Mouse (Mus musculus) 416B (cell line): ENCODE results near the gene Scn1a.

Experiments
- DNase-seq: peaks from one replicate; pipeline ENCODE4 v3.0.0; 2011; ENCODE audit warnings: low read depth

Scn1a gene

DNA sequence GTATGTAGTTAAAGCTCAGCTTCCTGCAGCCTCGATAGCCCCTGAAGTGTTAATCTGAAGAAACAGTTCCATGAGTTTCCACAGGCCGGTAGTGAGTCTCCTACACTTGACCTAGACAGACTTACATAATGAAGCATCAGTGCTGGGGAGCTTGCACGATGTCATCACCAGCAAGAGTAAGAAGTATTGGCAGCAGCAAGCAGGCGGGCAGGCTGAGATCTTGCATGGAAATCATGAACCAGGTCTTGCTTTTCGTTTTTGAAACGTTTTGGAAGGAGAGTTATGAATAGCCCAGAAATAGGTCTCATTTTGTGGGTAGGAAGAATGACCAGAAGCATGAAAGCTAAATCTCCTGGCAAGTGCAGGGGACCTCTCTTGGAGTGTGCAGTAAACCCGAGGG is at the start of gene Scn1a:
Scn1a (minus strand) TSS at position 130 of the 400 bp plus-strand sequence.
- no peak for DNase-seq

DNA sequence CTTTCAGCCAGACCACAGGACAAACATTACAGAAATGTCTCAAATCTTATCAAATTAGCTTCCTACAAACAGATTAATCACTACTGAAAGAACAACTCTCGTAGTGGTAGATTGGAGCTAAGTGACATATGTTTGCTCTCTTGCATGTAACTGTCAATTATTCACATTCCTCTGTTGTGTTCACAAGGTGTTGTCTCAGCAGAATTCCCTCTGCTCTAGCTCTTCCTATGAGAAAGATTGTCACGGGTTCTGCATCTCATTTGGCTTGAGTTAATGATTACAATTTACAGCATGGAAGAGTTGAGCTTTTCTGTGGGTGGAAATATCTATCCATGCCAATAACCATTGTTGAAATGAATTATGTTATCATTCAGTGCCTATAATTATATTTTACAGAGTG is 37.8 kb upstream of the Scn1a start:
- DNase-seq = no peak

DNA sequence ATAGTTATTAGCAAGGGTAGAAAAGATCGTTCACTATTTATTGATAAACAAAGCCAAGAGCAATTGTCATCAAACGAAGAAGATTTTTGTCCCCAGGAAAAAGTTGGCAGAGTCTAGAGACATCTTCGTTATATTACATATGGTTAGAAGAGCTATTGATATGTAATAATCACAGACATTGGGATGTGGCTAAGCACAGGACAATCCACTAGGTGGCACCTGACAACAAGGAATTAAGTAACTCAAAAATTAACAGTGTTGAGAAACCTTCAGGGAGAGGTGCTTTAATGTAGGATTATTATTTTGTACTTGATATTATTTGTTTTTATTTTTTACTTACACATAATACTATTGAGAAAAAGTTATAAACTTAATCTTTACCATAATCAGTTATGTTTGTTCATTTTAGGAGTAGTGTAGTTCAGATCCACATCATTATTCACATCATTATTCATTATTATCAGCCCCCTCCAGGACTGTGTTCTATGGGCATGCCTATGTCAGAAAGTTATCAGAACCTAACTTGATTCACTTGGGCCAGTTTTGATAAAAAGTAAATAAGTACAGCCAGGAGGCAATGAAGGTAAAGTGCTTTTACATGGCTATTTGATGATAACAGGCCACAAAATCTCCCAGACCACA is 32.7 kb upstream of the Scn1a start:
- peak; percentile 45 for DNase-seq

DNA sequence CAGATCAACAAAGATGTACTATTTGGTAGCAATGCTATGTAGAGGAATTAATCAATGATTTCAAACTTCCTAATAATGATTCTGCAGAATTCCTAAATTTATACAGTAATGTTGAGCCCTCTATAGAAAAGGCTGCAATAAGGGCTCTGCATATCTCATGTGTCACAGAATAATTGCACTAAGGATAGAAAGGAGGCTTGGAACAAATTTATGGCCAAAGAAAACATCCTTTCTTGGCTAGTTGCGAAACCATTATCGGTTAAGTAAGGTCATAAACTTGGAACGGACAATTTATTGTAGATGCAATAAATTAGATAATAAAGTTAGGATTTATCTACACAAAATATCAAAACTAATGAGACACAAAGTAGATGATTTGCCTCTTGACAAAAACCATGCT is 24.8 kb upstream of the Scn1a start:
- DNase-seq = no peak

DNA sequence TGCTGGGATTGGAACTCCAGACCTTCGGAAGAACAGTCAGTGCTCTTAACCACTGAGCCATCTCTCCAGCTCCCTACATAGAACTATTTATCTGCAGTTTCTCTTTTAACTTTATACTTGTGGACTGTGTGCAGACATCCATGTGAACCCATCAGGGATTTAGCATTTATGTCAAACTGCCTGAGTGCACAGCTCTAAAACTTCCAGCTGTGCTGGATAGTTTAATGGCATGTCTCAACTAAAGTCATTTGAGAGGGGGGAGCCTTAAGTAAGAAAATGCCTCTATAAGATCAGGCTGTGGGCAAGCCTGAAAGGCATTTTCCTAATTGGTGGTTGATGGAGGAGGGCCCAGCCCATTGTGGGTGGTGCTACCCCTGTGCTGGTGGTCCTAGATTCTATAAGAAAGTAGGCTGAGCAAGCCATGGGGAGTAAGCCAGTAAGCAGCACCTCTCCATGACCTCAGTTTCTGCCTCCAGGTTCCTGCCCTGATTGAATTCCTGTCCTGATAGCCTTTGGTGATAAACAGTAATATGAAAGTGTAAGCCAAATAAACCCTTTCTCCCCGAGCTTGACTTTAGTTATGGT is 24.3 kb upstream of the Scn1a start:
- DNase-seq = no peak

DNA sequence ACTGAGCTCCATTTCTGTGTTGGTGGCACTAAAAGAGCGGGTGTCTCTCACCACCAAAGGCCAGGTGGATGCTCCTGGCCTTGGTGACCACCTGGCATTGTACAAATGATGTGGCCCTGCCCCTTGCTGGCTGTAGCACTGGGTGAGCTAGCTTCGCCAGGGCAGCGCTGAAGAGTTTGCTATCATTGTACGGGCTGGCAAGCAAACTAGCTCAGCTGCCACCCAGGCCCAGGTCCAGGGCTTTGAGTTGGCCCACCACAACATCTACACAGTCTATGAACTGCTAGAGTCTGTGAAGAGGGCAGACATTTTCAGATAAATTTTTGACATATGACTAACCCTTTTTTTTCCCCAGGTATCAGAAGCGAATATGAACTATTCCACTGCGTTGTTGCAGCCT is 23.3 kb upstream of the Scn1a start:
- no peak for DNase-seq

DNA sequence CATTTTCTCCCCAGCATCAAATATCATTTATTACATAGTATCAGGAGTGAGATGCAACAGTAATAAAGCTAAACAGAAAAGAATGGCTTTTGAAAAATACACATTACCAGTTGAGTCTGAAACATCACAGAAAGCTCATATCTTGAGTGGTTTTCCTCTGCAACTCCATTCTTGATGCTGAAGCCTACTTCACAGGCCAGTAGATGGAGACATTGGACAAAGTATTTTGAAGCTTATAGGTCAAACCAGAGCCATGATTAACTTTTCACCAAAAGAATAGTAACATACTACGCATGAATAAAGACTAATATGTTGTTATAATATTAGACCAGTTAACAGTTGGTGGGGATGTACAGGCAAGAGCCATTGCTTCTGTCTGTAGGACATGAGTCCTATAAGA is 21.8 kb upstream of the Scn1a start:
- DNase-seq = peak; percentile 34

DNA sequence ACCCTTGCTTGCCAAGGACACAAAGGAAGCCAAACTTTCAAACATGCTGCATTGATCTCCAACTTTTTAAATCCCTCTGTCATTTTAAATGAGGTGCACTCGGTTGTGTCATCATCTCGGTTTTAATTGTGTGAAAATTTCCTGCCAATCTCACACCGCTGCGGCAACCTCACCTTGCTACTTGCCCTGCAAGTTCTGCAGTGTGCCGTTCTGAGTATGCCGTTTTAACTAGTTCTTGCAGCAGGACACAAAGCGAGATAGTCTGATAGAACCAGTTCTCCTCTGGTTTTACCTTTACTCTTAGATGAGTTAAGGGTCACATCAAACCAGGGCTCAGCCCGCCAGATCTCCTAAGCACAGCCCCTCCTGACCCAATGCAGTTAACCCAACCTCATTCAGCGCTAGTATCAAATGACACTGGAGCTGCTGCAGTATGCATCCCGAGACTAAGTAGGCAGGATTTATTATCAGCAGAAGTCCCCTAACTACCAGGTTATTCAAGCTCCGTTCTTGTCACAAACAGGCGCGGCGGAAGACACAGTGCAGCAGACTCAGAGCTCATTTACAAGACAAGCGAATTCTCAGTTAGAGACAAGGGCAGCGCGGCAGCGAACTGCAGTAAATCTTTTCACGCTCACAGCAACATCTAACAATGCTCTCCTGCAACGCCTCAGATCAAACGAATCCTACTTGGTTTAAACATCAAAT is 722 bp downstream of the Scn1a start:
- DNase-seq = no peak

DNA sequence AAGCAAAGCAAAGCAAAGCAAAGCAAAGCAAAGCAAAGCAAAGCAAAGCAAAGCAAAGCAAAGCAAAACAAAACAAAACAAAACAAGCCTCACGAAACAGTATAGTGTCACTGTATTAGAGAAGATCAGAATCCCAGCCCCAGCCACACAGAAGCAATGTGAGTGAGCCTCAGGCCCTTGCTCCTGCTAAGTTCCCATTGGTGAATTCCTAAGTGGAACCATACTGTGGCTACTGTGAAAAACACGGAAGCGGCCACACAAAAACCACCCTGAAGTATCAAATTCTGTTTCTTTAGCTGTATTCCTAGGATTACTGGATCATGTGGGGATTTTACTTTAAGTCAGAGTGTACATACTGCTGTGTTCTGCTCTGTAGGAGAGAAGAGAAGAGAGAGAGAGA is 4.4 kb downstream of the Scn1a start:
- no peak for DNase-seq

DNA sequence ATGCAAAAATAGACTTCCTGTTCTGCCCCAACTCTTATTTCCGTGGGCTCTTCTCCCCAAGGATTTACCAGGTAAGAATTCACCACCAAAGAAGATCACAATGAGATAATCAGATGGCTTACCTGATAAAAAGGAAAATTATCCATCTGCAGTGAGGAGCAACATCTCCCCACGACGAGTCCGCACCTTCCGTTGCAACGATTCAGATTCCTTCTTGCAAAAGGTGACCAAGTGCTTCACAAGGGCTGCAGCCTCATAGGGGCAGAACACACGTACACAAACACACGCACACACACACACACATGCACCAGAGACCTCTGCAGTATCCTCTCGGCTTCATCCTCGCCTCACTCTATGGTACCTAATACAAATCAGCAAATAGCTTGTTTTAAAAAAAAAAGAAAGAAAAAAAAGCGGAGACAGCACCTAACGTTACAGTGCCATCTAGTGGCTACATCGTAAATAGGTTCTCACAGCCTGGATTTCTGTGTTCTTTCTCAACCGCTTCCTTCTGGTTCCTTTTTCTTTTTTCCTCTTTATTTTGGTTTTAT is 30.8 kb downstream of the Scn1a start:
- DNase-seq = peak; percentile 54

DNA sequence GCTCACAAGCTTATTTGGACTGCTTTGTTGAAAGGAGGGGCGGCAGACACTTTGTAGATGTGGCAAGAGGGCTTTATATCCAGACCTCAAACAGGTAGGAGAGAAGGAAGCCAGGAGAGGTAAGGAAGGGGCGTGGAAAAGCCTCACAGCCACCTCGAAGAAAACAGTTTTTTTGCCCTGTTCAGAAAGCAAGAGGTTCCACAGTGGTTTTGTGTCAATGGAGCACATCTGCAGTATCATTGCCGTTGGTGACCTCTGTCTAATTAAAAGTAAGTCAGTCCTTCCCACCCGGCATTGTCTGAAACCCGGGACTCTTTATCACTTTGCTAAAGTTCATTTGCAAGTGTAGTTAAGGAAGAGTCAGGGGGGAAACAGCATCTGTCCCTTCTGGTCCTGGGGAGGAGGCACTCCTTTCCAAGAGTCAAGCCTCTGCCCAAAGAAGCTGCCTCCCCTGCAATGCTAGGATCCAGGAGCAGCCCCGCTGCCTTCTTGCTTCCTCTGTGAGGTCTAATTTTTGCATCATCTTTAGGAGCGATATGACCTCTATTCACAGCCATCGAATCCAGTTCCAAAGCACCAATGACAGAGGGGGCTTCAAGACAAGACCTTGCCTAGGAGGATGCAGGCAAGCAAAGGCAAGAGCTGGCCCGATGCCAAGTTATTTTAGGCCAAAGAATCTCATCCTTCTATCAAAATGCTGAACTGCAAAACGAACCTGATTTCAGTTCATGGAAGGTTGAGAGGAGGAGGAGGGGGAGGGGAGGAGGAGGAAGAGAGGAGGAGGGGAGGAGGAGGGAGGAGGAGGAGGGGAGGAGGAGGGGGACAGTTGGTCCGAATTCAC is 31.5 kb downstream of the Scn1a start:
- DNase-seq = no peak

DNA sequence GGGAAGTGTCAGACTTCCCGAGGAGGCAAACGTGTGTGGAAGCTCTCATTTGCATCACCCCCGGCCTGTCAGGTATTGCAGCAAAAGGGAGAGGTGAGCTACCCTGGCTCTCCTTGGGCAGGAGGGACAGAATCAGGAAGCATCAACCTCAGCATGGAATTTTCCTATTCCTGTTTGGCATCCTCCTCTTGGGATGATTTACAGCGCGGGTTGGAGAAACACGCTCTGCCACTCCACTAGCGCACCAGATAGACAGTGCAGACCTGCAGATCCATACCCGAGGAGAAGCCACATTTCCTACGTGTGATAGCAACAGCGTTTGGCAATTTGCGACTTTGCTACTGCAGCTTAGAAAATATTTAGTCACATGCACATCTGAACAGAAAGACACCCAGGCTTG is 32.2 kb downstream of the Scn1a start:
- no peak for DNase-seq

DNA sequence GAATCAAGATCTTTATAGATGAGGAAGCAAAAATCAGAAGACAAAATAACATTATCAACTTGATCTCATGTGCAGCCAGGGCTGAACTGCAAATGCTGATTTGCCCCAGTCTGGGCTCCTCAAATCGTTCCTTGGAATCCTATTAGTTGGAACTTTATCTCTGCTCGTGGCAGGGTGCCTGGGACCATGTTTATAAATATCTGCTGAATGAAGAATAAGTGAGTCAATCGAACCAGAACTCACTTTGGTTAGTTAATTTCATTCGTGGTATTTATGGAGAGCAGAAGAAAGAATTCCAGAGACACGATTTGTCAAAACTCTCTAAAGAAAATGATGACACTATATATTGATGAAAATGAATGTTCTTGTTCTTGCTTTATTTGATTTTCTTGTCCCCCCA is 48.1 kb downstream of the Scn1a start:
- no peak for DNase-seq

DNA sequence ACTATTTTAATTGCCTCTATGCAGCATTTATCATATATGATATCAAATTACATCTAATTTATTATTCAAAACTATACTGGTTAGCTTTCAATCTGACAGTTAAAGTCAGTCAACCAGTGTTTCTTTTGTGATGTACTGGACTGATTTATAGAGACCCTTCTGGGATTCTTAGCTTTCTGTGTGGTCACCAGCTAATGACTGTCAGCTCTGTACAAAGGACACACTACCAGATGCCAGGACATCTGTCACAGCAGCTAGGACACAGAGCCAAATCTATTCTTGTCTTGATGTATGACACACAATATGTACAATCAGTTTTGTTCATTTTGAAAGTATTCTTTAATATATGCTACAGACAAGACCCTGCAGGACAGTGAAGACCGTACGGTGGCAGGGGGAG is 72.7 kb downstream of the Scn1a start:
- DNase-seq = no peak

DNA sequence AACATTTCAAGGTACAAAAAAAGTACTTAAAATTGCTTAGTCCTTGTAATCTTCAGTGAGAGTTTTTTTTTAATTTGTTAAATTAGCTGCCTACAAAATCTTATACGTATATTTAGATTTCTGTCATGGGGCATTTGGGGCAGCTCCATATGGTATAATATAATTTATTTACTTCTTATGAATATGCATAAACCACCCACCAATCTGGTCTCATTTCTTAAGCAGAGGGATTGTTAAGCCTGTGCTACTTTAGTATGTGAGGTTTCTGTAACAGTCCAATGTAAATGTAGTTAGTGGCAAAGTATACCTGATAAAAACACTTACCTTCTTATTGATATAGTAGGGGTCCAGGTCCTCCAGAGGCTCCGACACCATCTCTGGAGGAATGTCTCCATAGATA is 90.0 kb downstream of the Scn1a start:
- DNase-seq = no peak

DNA sequence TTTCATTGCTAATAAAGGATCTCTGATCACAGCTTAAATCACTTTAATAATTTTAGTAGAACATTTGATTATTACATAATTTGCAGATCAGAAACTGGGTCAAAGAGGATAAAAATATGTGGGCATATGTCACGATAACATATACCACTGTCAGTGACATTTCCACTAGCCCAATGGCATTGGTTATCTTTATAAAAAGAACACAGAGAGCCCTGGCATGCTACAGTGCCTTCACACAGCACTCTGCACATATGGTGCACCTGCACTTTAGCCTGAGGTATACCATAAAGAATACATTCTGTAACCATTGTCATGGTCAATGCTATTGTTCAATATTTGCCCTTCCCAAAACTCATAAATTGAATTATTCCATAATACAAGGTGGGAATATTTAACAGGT is 94.0 kb downstream of the Scn1a start:
- DNase-seq = no peak

DNA sequence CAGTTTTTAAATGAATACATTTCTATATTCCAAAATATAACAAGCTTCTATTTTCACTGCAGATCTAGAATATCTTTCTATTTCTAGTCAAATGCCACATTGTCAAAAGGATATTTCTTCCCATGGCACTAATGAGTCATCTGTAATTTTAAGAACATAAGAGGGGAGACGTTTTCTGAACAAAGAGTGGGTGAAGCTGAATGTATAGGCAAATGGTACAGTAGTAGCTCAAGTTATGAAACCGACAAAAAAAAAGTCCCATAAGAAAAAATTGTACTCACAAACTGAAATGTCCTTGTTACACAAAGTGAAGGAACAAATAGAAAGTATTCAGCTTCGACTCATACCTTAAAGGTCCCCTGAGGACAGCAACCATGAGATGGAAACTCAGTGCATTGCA is 94.5 kb downstream of the Scn1a start:
- DNase-seq = no peak

DNA sequence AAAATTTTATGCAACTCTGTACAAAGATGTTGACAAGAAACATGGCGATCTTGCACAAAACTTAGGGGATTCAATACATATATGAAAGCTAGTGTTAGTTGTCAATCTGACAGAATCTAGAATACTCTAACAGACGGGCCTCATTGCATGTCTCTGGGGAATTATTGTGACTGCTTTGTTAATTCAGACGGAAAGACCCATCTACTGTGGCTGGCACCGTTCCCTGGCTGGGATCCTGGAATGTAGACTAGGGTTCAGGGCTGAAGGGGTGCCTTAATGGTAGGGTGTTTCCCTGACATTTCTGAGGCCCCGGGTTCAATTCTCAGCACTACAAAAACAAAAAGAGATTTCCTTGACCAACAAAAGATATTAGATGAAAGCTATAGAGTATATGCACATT is 103.2 kb downstream of the Scn1a start:
- DNase-seq = no peak

DNA sequence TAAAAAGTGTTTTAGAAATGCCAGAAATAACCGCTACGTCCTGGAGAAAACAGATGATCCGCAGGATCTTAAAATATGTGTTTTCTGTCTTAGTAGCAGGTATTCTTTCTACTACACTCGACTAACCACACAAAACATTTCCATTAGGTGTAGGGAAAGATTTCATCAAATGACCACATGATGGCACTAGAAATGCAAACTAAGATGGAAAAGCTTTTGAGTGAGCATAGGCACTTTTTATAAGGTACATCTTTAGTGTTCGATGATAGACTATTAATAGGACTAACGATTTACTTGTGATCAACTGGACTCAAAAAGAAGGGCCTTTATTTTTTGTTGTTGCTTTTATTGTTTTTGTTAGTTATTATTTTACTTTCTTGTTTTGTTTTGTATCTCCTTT is 104.2 kb downstream of the Scn1a start:
- DNase-seq = no peak

DNA sequence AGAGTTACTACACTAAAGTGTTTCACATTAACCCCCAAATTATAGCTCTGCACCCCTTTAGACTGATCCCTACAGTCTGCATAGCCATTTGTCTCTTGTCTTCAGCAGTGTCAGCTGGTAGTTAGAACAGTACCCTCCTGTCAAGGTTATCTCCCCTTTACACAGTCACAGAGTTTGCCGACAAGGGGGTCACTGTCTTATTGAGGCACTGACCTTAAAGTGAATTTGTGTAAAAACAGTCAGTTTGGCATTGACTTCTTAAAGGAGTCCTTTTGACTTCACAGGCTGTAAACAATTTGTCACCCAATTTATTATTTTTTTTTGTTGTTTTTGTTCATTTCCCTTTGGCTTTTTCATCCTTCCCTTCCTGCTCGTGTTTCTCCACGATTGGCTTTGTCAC is 168.1 kb downstream of the Scn1a start:
- no peak for DNase-seq

DNA sequence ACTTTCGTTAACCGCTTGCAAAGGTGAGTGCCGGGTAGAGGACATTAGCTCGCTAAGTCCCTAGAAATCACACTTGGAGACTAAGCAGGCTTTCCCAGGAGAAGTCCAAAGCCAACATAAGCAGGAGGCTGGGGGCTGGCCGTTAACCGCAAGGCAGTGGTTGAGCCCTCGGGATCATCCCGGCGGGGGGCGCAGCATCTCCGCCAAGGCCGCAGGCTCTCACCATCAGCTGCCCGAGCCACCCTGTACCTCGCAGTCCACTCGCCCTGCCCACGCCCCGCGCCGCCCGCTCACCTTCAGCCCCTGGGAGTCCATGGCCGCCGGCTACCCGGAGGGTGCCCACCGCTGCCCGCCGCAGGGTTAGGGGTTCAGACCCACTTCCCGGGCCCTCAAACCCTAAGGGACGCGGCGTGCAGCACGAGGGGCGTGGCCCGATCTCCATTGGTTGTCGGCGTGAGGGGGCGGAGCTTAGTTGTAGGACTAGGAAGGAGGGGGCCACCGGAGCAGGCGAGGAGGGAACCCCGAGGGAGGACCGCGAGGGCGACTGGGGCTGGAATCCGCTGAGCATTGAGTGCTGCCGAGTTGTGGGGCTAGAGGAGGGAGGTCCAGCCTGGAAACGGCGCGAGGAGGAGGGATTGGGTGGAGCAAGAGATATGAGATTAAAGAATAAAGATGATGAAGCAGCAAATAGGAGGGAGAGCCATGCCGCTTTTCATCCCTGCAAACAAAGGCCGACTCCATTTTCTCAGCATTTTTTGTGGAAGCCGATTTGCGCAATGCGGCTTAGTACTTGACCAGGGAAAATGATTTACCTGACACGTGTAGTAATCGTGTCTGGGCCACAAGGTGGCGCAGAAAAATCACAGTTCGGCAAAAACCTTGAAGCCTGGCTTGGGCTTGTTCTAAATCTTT is 184.2 kb downstream of the Scn1a start, which contains the start of gene Ttc21b:
Ttc21b (minus strand) TSS at position 398 of the 912 bp plus-strand sequence.
- peak; percentile 17 for DNase-seq
